Mouse (Mus musculus) heart, adult 11 months (tissue): ENCODE results near the gene Olfr1377.
"Not testable (repeated sequence)": the region's sequence is repeated elsewhere in the genome, so short reads cannot be mapped to it uniquely, and the experiment has no call there.

ENCODE experiments used
- DNase-seq: peaks from one replicate; pipeline ENCODE4 v3.0.0; 2022

Olfr1377 gene

DNA sequence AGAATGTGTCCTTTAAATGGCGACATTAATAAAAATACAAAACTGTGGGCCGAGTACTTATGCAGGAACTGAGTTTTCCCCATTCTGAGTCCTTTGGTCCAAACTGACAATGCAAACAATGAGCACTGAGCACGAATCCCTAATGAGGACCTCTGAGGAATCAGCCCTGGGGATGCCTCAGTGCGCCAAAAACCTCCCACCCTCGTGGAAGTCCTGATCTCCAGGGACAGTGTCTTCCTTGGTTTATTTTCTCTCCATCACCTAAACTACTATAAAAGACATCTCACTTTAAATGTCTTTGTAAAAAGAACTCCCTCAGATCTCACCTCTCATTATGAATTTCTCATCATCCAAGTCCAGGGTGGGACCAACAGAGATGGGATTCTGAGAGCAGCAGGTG lies at the start of gene Olfr1377:
Gene Olfr1377 (plus strand): TSS at position 301 of the 400 bp plus-strand sequence.
- peak; percentile 9 for DNase-seq

DNA sequence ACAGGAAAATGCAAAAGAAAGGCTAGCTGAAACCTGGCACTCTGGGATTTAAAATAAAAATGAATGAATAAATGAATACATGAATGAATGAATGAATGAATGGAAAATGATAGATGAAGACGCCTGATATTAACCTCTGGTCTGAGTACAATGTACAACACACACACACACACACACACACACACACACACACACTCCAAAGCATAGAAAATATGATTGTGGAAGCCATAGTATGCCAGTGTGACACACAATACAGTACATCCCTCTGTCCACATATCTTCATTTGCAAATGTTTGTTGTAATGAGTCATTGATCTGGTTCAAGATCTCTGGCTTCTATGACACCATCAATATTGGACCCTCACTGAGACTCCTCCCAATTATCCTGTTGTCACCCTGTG lies 49.7 kb upstream of the Olfr1377 start:
- no peak for DNase-seq

DNA sequence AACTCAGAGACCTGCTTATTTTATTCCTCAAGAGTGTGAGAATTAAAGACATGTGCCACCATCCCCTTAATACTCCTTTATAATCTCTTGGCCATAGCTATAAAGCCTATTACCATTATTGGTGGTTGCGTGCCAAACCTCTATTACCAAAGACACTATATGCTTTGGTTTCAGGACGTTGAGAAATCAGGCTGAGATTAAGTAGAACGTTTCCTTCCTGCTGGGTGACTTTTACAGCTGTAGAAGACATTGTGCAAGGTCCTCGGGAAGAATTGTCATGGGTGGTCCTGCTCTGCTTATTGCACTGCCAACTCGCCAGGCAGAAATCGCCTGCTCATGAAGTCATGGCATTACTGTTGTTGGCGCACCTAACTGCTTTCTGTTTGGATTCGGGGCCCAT lies 43.3 kb upstream of the Olfr1377 start:
- DNase-seq: peak; percentile 27

DNA sequence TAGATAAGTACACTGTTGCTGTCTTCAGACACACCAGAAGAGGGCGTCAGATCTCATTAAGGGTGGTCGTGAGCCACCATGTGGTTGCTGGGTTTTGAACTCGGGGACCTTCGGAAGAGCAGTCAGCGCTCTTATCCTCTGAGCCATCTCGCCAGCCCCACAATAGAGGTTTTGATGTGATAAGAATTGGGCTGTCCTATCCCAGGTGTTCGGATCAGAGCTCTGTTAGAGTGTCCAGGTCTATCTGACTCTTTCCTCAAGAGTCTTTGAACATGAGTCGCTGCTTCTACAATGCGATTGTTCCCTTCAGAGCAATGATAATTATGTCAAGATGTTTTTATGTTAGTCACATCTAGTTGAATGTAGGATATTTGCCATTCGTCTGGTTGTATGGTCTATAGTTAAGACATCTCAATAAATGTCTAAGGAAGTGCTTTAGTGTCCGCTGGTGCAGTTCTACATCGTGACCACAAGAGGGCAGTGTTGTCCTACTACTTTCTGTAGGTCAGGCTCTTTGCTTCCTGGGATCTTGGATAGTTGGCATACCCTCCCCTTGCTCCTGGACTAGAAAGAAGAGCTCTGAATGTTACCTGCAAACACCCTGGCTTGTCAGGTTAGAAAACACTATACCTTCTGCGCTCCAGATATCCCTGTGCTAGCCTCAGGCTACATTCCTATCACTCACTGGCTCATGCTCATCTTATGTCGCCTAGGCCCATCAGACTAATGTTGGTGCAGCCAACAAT lies 42.0 kb upstream of the Olfr1377 start:
- peak; percentile 87 for DNase-seq

DNA sequence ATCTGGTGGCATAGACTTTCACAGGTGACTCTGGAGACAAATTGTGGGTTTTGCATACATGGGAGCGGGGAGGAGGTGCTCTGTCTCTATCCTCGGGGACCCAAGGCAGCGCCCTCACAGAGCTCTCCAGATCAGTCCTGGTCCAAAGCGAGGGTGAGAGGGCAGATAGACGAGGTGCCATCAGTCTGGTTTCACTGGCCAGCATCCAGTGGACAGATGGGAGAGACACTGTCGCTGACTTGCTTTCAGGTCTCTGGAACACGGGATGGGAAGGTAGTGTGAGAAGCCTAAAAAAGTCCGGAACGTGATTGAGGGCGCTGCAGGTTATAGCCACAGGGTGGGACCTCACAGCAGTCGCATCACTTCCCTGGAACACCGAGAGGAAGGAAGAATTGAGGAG lies 39.4 kb upstream of the Olfr1377 start:
- DNase-seq: peak; percentile 73

DNA sequence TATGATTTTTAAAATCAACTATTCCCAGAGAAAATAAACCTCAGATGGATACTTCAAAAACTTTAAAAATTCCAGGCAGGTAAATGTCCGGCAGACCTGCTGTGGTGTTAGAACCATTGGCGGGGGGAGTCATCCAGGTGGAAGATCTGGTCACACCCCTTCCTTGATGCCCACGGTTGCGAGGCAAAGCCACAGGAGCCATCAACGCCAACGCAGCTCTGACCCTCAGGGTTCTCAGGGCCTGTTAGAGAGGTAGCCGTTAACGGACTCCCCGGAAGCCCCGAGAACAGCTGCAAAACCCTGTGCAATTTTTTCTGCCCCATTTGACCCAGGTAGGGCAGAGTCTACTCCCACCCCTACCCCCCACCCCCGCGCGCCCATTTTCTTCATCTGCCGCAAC lies 38.3 kb upstream of the Olfr1377 start, which contains the start of gene 4933414I15Rik:
Gene 4933414I15Rik (minus strand): TSS at position 260 of the 400 bp plus-strand sequence.
- peak; percentile 81 for DNase-seq

DNA sequence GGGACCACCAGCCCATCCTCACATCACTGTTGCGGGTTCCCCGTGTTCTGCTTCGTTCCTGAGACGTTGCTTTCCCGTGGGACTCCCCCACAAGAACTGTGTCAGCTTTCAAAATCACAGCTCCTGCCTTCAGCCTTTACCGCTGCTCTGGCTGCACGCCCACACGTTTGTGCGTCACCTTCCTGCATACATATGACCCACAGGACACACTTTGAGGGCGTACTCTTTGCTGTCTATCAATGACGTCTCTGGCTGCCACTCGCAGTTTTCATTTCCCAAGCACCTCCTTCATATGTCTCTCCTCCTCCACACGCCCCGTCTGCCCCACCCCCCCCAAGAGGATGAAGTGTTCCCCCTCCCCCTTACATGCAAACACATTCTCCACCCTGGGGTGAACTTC lies 29.5 kb upstream of the Olfr1377 start:
- peak; percentile 44 for DNase-seq

DNA sequence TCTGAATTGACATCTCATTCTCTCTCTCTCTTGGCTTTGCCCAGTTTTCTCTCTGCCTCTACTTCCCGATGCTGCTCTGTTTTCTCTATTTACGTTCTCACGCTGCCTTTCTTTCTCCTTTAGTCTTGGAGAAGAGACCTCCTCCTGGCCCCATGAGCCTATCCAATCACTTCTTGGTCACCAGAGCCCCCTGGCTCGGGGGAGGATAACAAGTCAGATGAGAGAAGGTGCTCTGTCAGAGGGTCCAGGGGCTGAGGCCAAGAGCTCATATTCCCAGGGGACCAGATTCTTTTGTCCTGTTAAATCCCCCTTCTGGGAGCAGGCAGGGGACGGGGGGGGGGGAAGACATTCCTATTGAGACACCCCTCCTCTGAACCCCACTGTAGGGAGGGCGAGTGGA lies 28.1 kb upstream of the Olfr1377 start, which contains the start of gene Prop1:
Gene Prop1 (minus strand): TSS at position 101 of the 400 bp plus-strand sequence.
- DNase-seq: peak; percentile 82

DNA sequence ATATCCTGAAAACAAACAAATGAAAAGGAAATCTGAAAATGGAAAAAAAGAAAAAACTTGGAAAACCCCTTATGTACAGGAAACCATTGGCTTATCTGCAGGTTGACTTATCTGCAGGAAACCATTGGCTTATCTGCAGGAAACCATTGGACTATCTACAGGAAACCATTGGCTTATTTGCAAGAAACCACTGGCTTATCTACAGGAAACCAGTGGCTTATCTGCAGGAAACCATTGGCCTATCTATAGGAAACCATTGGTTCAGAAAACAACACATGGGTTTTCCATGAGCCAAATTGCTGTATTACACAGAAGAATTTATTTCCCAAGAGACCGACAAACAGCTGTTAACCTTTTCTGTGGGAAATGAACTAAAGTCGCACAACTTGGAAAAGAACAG lies 16.9 kb upstream of the Olfr1377 start:
- DNase-seq: peak; percentile 96

DNA sequence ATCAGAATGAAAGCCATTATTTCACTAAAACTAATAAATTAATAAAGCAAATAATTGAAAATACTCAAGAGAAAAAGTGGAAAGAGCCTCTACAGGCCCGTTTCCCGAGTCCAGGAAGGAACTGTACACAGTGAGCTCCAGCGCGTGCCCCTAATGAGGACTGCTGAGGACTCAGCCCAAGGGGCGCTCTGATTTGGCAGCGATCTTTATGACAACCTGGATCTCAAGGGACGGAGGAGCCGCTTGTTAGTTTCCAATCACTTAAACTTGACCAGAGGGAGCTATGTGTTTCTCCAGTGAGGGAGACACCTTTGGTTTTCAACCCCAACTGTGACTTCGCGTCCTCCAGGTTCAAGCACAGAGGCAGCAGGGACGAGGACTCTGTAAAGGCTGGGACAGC lies 15.5 kb upstream of the Olfr1377 start, which contains the start of gene Olfr1378:
Gene Olfr1378 (plus strand): TSS at position 301 of the 400 bp plus-strand sequence.
- peak; percentile 45 for DNase-seq

DNA sequence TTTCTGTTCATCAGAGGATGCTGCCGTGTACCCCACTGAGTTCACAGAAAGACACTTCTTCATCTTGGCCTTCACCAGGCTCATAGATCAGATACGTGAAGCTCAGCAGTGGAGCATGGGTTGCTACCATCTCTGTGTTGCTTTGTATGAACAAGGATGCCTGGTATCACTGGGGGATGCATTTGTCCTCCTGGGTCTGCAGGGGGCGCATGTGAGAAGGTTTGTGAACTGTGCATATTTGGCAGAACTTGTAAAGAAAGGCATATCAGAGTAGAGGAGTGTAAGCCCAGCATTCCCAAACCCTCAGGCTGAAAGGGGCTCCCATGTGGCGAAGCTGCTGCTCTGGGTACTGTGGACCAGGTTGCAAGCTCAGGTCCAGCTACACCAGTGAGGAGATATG lies 4.6 kb upstream of the Olfr1377 start:
- DNase-seq: peak; percentile 66

DNA sequence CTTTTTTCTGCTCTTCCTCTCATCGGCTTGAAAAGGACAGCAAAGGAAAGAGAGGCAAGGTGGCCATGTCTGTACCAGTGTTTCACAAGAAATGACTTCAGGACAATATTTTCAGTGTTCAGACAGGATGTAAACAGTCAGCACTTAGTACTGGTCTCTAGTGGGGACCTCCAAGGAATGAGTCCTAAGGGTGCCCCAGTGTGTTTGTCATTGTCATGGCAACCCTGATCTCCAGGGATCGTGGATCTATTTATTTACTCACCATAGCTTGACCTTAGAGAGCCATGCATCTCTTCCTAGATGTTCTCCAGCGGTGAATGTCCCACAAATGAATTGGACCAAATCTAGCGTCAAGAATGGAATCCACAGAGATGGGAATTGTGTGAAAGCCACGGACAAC lies 21.5 kb downstream of the Olfr1377 start, which contains the start of gene Olfr51:
Gene Olfr51 (plus strand): TSS at position 301 of the 400 bp plus-strand sequence.
- DNase-seq: peak; percentile 33

DNA sequence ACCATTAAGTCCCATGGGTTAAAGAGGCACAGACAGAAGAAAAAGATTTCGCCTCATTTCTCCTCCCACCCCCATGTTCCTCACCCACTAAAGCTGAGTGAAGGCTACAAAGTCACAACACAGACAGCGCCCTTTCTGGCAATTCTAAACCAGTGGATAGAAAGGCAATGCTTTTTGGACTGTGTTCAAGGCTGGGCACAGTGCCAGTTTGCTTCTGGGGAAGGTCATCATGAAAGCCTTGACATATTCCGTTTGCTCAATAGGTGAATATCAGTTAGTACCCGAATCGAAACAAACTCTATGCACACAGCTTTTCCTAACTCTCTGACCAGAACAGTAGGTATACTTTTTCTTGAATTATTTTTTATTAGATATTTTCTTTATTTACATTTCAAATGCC lies 30.1 kb downstream of the Olfr1377 start:
- peak; percentile 81 for DNase-seq

DNA sequence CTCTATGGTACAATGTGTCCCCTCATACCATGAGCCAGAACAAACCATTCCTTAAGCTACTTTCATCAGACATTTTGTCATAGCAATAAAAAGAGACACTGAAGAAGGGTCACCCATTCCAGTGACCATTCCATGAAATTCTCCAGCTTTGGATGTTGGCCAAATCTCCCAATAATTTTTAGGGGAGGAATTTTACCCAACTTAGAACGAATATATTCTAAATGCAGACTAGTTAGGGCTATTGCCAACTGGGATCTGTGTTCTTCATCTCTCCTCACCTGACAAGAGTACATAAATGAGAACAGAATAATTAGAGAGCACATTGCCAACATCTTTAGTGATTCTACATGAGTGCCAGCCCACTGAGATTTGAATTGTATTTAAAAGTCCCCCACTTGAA lies 32.2 kb downstream of the Olfr1377 start, which contains the start of gene Olfr54:
Gene Olfr54 (plus strand): TSS at position 301 of the 400 bp plus-strand sequence.
- no peak for DNase-seq

DNA sequence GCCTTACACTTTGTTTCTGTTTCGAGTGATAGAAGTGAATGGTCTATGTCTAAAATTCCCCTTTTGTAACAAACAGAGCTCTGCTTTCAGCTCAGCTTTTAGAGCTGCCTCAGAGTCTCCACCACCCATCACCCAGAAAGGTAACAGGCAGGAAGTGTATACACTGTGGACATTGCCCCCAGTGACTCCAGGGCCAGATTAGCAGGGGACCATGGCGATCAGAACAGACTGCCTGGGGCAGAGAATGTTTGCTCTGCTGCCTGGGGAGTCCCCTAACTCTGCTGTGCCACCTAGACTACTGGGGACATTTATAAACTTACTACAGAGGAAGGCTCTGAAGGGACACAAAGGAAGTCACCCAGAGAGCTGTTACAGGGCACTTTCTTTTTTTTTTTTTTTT lies 34.6 kb downstream of the Olfr1377 start:
- DNase-seq: peak; percentile 34

DNA sequence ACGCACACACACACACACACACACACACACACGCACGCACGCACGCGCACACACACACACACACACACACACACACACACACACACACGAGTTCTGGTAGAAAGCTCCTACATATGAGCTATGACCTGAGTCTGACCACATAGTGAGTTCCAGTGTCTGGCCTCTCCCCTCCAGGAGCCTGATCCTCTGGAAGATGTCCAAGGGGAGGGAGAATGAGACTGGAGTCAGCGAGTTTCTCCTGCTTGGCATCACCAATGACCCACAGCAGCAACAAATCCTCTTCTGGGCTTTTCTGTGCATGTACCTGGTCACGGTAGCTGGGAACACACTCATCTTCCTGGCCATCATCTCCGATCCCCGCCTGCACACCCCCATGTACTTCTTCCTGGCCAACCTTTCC lies 45.0 kb downstream of the Olfr1377 start:
- not testable (repeated sequence) for DNase-seq

DNA sequence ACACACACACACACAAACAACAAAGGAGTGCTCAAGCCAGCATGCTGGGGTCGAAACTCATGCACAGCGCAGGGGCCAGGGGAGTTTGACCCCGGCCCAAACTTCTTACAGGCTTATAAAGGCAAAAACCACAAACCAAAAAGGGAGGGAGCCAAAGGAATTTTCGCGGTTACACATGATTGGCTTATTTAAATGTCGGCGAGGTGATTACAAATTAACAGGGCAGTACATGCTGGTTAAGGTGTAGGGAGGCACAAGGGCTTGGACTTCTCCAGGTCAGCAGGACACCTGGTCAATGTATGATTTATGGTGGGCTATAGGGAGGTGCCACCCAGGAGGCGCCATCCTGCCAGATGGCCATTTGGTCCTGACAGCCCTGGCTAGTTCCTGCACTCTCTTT lies 47.6 kb downstream of the Olfr1377 start:
- not testable (repeated sequence) for DNase-seq

DNA sequence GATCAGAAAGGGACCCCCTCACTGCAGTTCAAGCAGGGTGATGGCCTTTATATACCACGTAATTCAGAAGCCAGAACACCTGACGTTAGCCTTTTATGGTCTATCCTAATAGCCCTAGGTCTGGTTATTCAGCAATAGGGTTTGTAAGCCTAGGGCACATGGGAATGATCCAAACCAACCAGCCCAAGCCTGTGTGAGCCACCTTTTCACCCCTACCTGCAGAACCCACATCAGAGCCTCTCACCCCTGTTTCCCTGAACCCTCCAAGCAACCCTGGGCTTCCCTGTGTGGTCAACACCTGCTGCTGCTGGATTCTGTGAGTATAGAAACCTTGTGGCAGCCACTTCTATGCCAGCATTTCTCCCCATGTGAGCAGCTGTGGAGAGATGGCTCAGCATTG lies 48.5 kb downstream of the Olfr1377 start:
- DNase-seq: no peak

DNA sequence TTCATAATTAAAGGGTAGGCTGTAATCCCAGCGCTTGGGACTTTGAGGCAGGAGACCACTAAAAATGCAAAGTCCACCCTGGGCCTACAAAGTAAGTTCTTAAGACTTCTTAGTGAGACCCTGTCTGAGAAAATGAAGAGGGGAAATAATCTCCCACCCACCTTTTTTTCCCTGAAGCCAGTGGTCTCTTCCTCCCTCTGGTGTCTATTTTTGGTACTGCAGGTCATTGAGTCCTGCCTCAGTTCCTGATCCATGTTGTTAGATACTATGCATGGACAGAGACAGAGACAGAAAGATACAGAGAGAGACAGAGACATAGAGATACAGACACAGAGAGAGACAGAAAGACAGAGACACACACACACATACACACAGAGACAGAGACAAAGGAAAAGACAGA lies 51.1 kb downstream of the Olfr1377 start:
- DNase-seq: no peak

DNA sequence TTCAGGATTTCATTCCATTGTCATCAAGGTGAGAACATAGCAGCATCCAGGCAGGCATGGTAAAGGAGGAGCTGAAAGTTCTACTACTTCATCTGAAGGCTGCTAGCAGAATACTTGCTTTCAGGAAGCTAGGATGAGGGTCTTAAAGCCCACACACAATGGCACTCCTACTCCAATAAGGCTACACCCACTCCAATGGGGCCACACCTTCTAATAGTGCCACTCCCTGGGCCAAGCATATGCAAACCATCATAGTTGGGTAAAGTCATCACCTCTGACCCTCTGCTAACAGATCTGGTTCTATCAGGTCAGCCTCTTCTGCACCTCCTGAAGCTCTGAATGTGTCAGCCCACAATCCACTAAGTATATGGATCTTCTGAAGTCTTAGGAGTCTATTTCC lies 52.4 kb downstream of the Olfr1377 start:
- DNase-seq: not testable (repeated sequence)

DNA sequence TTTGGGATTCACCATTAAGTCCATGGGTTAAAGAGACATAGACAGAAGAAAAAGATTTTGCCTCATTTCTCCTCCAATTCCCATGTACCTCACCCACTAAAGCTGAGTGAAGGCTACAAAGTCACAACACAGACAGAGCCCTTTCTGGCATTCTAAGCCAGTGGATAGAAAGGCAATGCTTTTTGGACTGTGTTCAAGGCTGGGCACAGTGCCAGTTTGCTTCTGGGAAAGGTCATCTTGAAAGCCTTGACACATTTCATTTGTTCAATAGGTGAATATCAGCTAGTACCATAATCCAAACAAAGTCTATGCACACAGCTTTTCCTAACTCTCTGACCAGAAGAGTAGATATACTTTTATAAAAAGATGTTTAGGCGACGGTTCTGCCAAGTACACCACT lies 54.2 kb downstream of the Olfr1377 start:
- DNase-seq: no peak
